Mouse (Mus musculus): ENCODE measurements around the gene Dkkl1. TPM values are rescaled to one million over a fixed set of nuclear protein-coding genes. Genes with fewer than 3 reads are reported as not detected.

The Dkkl1 gene
- polyA plus RNA-seq, 2 experiments = 4.8 to 14.8 TPM

GRCm38 (mm10) chr7:45247666-45248065 lies 35.7 kb upstream of the Dkkl1 start:
- Histone ChIP-seq H3K36me3 (ENCODE audit: control insufficient read depth, insufficient read depth, low read length) (no peaks in the 10 kb centered on the region), H3K27ac (replicated peaks; ENCODE audit: low read depth, low read length) (no peak overlapping the region), H3K4me1 (ENCODE audit: control insufficient read depth, insufficient read depth, low read length) (no peaks in the 10 kb centered on the region), H3K27me3 (ENCODE audit: control insufficient read depth, insufficient read depth, low read length) (no peaks in the 10 kb centered on the region), H3K4me2 (replicated peaks; ENCODE audit: low read depth, low read length, severe bottlenecking) (no peak overlapping the region), H3K9me3 (ENCODE audit: control insufficient read depth, low read length) (no peaks in the 10 kb centered on the region), H3K9ac (ENCODE audit: low read depth, low read length, severe bottlenecking) (no peak overlapping the region), H3K4me3 (replicated peaks; ENCODE audit: low read length) (no peak overlapping the region)
- no peak for TF ChIP-seq POLR2A (IDR thresholded peaks at IDR 0.05; ENCODE audit: borderline replicate concordance, extremely low read depth, insufficient read depth, insufficient read length)
- WGBS = 36% methylated on average over 3 of the region's 3 CpGs
- DNase-seq (ENCODE audit: low spot score) (no peak), ATAC-seq (ENCODE audit: low FRiP score, low read depth) (no peak)

DNA sequence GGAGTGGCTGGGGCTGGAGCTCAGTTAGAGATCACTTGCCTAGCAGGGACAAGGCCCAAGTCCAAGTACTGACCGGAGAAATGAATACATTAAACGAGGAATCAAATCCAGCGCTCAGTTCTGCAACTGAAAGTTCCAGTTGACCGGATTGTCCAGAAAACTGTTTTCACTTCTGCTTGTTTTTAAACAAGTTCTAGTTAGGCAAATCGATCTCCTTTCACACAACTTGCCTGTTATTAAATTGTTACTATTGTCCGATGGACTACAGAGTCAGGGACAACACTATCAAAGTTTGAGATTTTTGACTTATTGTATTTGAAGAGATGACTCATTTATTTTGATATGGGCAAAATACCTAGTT lies 29.4 kb upstream of the Dkkl1 start:
- H3K27ac ChIP-seq (replicated peaks; ENCODE audit: low read depth, low read length) = no peak overlapping the region
- H3K4me2 ChIP-seq (replicated peaks; ENCODE audit: low read depth, low read length, severe bottlenecking) = peak overlapping the region; percentile 49
- no peak for TF ChIP-seq POLR2A (IDR thresholded peaks at IDR 0.05; ENCODE audit: borderline replicate concordance, extremely low read depth, insufficient read depth, insufficient read length)
- no peaks in the 10 kb centered on the region for H3K27me3 ChIP-seq (ENCODE audit: control insufficient read depth, insufficient read depth, low read length)
- DNase-seq (ENCODE audit: low spot score) = no peak
- peak overlapping the region; percentile 29; the same call in 1 of the 2 replicates for H3K4me3 ChIP-seq (replicated peaks; ENCODE audit: low read length)
- peaks cover 7% of the 10 kb centered on the region; the same call in 1 of the 2 replicates for H3K4me1 ChIP-seq (ENCODE audit: control insufficient read depth, insufficient read depth, low read length)
- WGBS = 77% methylated on average over 6 of the region's 6 CpGs
- peak overlapping the region; percentile 46; the same call in 1 of the 2 replicates for H3K9ac ChIP-seq (ENCODE audit: low read depth, low read length, severe bottlenecking)
- H3K9me3 ChIP-seq (ENCODE audit: control insufficient read depth, low read length) = no peaks in the 10 kb centered on the region
- no peak for ATAC-seq (ENCODE audit: low FRiP score, low read depth)
- H3K36me3 ChIP-seq (ENCODE audit: control insufficient read depth, insufficient read depth, low read length) = no peaks in the 10 kb centered on the region

DNA sequence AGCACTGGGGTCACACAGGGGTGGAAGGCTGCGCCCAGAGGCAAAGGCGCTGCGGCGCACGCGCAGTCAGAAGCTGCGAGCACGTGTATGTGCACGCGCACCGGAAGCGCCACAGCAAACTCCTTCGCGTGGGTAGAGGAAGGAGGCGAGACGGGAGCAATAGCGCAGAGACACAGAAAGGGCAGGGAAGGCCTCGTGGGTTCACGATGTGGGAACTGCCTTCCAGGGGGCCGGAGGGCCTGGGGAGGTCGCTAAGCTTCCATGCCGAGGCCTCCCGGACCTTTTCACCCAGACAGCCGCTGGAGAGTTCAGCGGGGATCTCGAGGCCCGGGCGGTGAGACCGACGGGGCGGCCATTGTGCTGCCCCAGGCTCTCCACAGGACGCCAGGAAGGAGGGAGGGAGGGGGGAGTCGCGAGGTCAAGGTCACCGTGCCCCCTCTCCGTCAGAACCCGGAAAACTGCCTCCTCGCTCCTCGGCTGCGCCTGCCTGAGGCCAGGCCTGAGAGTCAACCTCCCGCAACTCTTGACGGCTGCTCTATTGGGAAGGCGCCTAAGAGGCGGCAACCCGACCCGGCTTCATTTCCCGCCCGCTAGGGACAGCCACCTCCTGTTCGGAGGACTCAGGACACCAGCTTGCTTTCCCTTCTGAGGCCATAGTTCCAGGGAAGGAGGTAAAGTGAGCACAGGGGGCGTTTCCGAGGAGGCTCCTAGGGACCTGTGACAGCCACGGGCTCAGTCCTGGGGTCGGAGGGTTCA lies 28.9 kb upstream of the Dkkl1 start, which contains the start of gene Slc6a16:
TSS of gene Slc6a16 (plus strand) at position 453 of the 756 bp plus-strand sequence.
- Histone ChIP-seq H3K4me1 (ENCODE audit: control insufficient read depth, insufficient read depth, low read length) (peaks cover 7% of the 10 kb centered on the region; the same call in 1 of the 2 replicates), H3K27me3 (ENCODE audit: control insufficient read depth, insufficient read depth, low read length) (no peaks in the 10 kb centered on the region), H3K9ac (ENCODE audit: low read depth, low read length, severe bottlenecking) (peak within 1 kb of the TSS; percentile 46), H3K9me3 (ENCODE audit: control insufficient read depth, low read length) (no peaks in the 10 kb centered on the region), H3K27ac (replicated peaks; ENCODE audit: low read depth, low read length) (no peak within 1 kb of the TSS), H3K4me3 (replicated peaks; ENCODE audit: low read length) (peak within 1 kb of the TSS; percentile 29), H3K36me3 (ENCODE audit: control insufficient read depth, insufficient read depth, low read length) (no peaks in the 10 kb centered on the region), H3K4me2 (replicated peaks; ENCODE audit: low read depth, low read length, severe bottlenecking) (peak within 1 kb of the TSS; percentile 49)
- no peak for TF ChIP-seq POLR2A (IDR thresholded peaks at IDR 0.05; ENCODE audit: borderline replicate concordance, extremely low read depth, insufficient read depth, insufficient read length)
- ATAC-seq (ENCODE audit: low FRiP score, low read depth) = 0 out of 2 replicates have a peak, but pooled peaks have one; percentile 39
- no peak for DNase-seq (ENCODE audit: low spot score)
- WGBS = 12% methylated on average over 40 of the region's 53 CpGs

DNA sequence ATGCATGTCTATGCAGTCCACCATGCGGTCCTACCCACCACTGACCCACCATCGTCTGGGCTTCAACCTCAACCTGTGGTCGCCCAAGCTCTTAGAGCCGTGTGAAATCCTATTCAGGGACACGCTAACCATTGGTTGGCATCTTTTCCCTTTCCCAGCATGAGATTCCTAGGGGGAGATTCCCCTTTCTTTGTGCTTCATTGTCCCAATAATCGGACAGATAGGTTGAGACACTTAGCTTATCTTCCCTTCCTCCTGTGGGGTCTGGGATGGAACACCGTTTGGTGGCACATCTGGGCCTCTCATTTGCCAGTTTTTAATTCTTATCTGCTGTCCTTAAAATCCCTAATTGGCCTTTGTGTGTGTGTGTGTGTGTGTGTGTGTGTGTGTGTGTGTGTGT lies 28.2 kb upstream of the Dkkl1 start:
- Histone ChIP-seq H3K4me3 (replicated peaks; ENCODE audit: low read length) (no peak overlapping the region), H3K36me3 (ENCODE audit: control insufficient read depth, insufficient read depth, low read length) (no peaks in the 10 kb centered on the region), H3K4me2 (replicated peaks; ENCODE audit: low read depth, low read length, severe bottlenecking) (no peak overlapping the region), H3K9ac (ENCODE audit: low read depth, low read length, severe bottlenecking) (no peak overlapping the region), H3K9me3 (ENCODE audit: control insufficient read depth, low read length) (no peaks in the 10 kb centered on the region), H3K27me3 (ENCODE audit: control insufficient read depth, insufficient read depth, low read length) (no peaks in the 10 kb centered on the region), H3K27ac (replicated peaks; ENCODE audit: low read depth, low read length) (no peak overlapping the region), H3K4me1 (ENCODE audit: control insufficient read depth, insufficient read depth, low read length) (peaks cover 13% of the 10 kb centered on the region)
- WGBS = 87% methylated on average over 7 of the region's 7 CpGs
- ATAC-seq (ENCODE audit: low FRiP score, low read depth) = no peak
- no peak for TF ChIP-seq POLR2A (IDR thresholded peaks at IDR 0.05; ENCODE audit: borderline replicate concordance, extremely low read depth, insufficient read depth, insufficient read length)
- no peak for DNase-seq (ENCODE audit: low spot score)

- Histone ChIP-seq H3K9me3 (ENCODE audit: control insufficient read depth, low read length) (no peaks in the 10 kb centered on the region), H3K9ac (ENCODE audit: low read depth, low read length, severe bottlenecking) (no peak within 1 kb of the TSS), H3K4me1 (ENCODE audit: control insufficient read depth, insufficient read depth, low read length) (peaks cover 24% of the 10 kb centered on the region), H3K36me3 (ENCODE audit: control insufficient read depth, insufficient read depth, low read length) (peaks cover 3% of the 10 kb centered on the region), H3K4me2 (replicated peaks; ENCODE audit: low read depth, low read length, severe bottlenecking) (no peak within 1 kb of the TSS), H3K27me3 (ENCODE audit: control insufficient read depth, insufficient read depth, low read length) (no peaks in the 10 kb centered on the region), H3K4me3 (replicated peaks; ENCODE audit: low read length) (no peak within 1 kb of the TSS), H3K27ac (replicated peaks; ENCODE audit: low read depth, low read length) (no peak within 1 kb of the TSS)
- 44% methylated on average over 20 of the region's 20 CpGs for WGBS
- TF ChIP-seq POLR2A (IDR thresholded peaks at IDR 0.05; ENCODE audit: borderline replicate concordance, extremely low read depth, insufficient read depth, insufficient read length) = no peak
- no peak for ATAC-seq (ENCODE audit: low FRiP score, low read depth)
- DNase-seq (ENCODE audit: low spot score) = no peak
Measured at GRCm38 (mm10) chr7:45238723-45239496, 27.0 kb upstream of the Dkkl1 start, which contains the start of gene Cd37. Gene Cd37 (minus strand): TSS chr7:45239115.

All from limb, embryonic 14.5 days (tissue).